Mouse (Mus musculus): ENCODE results near the gene Acbd6.

The Acbd6 gene

DNA sequence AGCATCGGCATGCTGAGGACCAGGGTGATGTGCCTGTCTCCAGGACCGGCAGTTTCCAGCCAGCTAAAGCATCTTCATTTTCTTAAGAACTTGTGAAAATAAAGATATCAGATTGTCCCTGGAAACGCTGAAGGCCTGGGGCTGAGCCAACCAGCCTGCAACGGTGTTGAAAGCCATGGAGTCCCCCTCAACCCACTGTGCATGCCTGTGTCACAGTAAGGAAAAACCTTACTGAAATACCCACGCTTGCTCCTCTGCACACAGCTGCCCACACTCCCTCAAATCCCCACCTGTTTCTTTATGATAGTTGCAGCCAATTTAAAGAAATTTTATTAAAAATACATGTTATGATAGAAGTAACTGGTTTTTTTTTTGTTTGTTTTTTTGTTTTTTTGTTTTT is 98.4 kb downstream of the Acbd6 start:
- no peak for DNase-seq

GRCm38 (mm10) chr1:155663994-155664393 is 106.1 kb downstream of the Acbd6 start:
- DNase-seq: no peak

DNA sequence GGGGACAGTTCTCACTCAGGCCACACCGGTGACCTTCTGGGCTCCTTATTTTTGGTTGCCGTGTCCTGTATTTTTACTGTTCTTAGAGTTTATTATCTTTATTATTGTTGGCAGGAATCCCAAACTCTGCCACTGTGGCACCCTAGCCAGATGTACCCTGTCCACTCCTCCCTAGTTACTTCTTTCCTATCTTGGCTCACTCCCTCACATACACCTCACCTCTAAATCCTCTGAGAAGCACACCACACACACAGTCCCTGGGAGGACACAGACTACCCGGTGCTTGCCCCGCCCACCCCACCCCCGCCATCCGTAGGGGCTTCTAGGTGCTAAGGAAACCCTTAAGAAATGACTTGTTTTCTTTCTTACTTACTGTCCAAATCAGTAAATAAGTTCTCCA is 117.7 kb downstream of the Acbd6 start:
- DNase-seq: no peak

DNA sequence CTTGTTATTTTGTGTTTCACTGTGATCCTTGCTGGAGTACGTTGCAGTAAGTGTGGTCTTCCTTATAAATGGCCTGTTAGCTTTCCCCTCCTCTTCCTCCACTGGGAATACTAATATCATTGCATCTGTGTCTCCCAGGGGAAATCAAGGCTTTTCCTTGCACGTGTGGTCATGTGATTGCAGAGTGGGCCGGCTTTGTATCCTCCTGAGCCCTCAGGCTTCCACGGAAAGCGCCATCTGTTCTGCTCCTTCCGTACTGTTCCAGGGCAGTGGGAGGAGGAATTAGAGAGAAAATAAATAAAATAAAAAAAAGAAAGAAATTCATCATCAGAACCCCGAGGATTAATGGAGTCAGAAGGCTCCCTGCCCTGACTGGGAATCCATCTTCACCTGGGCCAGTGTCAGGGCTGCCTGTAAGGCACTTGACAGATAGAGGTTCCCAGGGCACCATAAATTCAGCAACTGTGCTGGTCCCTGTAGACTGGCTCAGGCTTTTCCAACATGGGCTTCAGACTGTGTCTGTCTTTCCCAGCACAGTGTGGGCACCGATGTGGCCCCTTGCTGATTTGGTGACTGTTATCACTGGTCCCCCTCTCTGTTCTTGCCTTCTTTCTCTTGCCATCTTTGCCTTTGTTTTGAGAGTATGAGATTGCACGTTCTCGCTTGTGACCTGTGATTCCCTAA is 123.3 kb downstream of the Acbd6 start:
- DNase-seq: no peak

- peak; percentile 61 for DNase-seq
Measured at GRCm38 (mm10) chr1:155686816-155687215, 128.9 kb downstream of the Acbd6 start.

GRCm38 (mm10) chr1:155689141-155689540 is 131.2 kb downstream of the Acbd6 start:
- no peak for DNase-seq

GRCm38 (mm10) chr1:155689558-155689957 is 131.6 kb downstream of the Acbd6 start:
- no peak for DNase-seq

GRCm38 (mm10) chr1:155692230-155692629 is 134.3 kb downstream of the Acbd6 start:
- no peak for DNase-seq

DNA sequence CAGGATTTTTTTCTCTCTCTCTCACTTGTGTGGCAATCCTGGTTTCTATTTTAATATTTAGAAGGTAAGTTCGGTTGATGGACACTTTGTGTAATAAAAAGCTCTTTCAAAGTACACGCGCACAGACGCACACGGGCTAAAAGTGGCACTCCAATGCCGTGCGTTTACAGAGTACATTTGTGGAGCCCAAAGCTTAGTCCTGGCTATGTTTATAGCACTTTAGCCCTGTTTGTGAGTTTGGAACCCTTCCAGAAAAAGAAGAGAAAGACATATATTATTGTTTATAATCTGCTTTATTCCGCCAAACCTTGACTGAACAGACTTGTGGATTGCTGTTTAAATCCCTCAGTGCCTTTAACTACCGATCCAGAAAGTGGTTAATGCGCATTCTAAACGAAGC is 135.1 kb downstream of the Acbd6 start:
- no peak for DNase-seq

DNA sequence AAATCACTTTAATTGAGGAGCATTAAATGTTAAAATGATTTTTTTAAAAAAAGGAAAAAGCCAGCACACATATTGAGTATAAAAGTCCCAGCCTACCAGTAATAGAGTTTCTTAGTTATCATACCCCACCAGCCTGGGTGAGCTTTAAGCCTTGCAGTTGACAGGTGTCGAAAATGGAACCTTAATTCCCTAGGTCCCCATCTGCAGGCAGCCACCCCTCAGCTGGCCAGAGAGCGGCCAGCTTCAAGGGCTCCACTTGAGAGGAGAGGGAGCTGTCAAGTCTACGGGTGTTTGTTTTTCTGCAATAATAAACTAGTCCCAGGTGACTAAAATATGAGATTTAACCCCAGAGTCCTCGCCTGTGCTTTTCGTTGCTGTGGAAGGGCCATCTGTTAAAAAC is 135.5 kb downstream of the Acbd6 start:
- peak; percentile 25 for DNase-seq

DNA sequence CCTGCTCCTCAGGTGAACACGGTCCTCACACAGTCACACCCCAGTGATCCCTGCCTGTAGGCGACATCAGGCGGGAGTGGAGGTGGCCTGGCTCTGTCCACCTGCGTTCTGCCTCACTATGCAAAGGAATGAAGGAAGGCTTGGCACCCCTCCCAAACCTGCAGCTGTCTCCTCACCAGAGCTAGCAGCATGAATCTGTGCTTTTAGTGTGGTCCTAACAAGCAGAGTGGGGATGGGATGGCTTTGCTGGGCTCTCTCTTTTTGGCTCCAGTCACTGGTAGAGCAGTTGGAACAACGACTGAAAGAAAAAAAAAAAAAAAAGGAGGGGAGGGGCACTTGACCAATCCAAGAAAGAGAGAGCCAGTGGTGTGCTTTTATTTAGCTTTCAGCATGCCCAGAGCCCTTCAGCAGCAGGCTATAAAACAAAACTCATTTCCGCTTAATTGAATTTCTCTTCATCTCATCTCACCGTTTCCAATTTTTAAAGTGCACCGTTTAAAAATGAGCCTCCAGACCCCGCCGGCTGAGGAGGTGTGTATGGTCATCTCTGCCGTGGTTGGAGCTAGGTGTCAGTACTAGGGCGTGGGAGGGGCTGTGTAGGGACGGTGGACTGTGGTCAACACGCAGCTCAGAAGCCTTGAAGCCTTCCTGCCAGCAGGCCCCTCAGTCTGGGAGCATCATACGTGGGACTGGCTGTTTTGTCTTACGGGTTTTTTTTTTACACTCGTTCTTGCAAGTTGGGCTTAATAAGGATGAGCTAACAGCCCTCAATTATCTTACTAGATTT is 140.6 kb downstream of the Acbd6 start:
- DNase-seq: no peak

DNA sequence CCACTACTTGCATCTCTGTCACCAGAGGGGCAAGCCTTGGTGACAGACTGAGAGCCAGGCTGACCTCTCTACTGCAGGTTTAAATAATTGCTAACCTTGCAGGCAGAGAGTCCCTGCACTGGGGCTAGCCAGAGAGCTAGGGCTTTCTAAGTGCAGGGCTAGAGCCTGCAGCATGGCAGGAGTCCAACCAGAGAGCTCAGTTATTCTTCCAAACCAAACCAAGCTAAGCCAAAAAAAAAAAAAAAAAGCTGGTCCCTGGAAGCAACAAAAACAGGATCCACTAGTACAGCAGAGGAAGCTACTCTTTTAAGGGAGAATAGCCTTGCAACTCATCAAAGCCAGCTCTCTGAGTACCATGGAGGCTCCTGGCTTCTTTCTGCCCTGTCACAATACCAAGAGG is 143.0 kb downstream of the Acbd6 start:
- no peak for DNase-seq

- DNase-seq: no peak
Measured at GRCm38 (mm10) chr1:155703191-155703680, 145.3 kb downstream of the Acbd6 start.

DNA sequence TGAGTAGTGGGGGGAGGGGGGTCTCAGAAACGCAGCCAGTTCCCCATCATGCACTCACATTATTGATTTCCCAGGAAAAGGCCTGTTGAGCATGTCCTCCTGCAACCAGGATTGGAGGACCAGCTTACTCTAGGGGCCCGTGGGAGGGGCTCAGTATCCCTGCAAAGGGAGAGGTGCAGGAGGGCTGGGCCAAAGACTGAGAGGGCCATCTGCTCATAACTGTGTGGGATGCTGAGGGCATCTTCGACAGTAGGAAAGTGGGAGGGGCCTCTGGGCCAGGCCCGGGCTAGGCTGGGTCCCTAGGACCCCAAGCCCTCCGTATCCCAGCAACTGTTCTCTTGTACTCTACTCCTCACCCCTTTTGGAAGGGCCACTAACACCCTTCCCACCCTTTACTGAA is 146.3 kb downstream of the Acbd6 start:
- DNase-seq: no peak

- DNase-seq: no peak
Measured at GRCm38 (mm10) chr1:155713306-155713705, 155.4 kb downstream of the Acbd6 start.

GRCm38 (mm10) chr1:155715366-155715765 is 157.4 kb downstream of the Acbd6 start:
- no peak for DNase-seq

DNA sequence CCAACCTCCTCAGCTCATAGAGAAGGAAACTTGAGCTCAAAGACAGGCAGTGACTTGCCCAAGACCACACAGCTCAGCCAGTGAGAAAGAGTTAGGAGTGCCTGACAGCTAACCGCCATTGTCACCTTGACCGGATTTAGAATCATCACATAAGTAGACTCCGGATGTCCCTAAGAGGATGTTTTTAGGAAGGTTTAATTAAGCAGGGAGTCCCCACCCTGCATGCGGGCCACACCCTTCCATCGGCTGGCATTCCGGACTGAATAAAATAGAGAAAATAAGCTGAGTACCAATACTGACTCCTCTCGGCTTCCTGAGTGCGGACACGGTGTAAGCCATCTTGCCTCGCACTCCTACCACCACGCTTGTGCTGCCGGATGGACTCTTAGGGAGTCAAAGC is 159.4 kb downstream of the Acbd6 start:
- DNase-seq: no peak

- no peak for DNase-seq
Measured at GRCm38 (mm10) chr1:155718851-155719250, 160.9 kb downstream of the Acbd6 start.

GRCm38 (mm10) chr1:155720006-155720405 is 162.1 kb downstream of the Acbd6 start:
- no peak for DNase-seq

DNA sequence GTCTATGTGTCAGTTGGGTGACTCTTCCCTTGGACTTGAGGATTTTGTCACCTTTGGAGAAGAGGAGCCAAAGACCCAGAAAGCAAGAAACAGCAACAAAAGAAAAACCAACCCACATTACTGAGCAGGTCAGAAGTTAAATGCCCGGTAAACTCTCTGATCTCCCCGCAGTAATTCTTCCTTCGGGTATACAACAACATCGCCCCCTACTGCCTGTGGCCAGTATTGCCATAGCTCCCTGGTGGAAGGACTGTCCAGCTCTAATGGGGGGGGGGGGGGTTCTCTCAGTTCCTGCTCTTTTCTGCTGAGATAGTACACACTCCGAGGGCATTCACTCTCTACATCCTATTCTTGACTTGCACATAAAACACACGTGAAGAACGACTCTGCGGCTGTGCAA is 163.5 kb downstream of the Acbd6 start:
- DNase-seq: peak; percentile 60

DNA sequence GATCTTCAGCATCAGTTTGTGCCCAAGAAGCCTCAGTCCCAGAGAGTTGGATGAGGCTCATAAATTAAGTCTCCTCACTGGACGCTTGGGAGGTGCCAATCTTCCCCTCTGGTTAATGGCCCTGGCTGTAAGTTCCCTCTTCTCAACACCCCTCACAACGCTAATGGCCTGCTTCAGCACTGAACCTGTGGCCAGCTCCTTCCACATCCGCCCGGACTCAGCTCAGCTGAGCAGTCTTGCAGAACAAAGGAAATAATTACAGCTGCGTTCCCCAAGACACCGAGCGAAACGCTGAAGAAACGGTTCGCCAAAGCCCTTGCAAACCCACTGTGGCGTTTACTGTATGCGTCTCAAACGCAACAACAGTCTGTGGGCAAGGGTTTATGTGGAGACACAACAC is 164.3 kb downstream of the Acbd6 start:
- peak; percentile 71 for DNase-seq

DNA sequence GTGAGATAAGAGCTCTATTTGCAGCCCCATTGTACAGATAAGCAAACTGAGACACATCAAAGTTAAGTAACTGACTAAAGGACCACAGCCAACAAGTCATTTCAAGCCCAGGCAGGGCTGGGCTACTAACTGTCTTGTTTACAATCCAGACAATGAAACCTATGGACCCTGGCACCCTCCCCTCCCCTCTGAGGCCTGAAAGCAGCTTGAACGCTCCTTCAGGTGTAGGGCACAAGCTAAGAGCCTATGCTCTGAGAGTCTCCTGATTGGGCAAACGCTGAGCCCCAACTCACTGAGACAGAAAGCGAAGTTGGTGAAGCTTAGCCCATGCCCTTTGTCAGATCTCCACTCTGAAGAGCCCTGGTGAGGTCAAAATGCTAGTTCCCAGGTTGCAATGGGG is 166.4 kb downstream of the Acbd6 start:
- DNase-seq: no peak

DNA sequence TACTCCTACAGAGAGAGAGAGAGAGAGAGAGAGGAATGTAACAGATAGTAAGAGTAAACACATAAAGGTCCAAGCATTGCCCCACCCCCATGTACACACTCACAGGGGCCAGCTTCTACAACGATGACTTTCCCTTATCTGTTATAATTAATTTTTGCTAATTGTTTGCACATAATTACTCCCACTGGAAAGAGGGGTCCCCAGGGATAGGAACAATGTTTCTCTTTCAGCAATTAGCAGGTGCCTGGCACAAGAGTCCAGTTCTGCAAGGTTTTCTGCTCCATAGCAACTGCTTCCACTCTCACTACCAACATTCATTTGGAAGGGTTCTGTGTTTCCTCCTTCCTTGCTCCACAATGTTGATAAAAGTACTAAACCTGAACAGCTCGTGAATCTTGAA is 168.0 kb downstream of the Acbd6 start:
- no peak for DNase-seq

- DNase-seq: no peak
Measured at GRCm38 (mm10) chr1:155727830-155728229, 169.9 kb downstream of the Acbd6 start.
